Mouse (Mus musculus): ENCODE data around the gene Cops4.

Gene Cops4

DNA sequence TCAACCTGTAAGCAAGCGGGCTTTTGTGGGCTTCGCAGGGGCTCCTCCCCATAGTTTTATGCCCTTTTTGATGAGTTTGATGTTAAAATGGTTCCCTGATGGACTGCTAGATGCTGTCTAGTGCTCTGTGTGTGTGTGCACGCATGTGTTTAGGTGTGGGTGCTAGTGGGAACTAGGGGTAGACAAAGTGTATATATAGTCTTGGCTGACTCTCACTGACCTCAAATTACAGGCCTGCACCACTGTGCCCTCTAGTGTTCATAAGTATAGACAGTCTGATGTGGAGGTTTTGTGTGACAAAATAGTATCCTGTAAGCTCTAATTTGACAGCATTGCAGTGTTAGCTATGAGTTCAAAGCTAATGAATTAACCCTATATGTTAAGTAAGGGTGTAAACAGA is 18.5 kb downstream of the Cops4 start:
- peak in 1 of 2 experiments; percentile 38 for DNase-seq (ENCODE audit: low spot score in 2 of 2)

- no peak for DNase-seq (ENCODE audit: low spot score in 2 of 2)
Measured at GRCm38 (mm10) chr5:100546294-100547080, 28.4 kb downstream of the Cops4 start.

DNA sequence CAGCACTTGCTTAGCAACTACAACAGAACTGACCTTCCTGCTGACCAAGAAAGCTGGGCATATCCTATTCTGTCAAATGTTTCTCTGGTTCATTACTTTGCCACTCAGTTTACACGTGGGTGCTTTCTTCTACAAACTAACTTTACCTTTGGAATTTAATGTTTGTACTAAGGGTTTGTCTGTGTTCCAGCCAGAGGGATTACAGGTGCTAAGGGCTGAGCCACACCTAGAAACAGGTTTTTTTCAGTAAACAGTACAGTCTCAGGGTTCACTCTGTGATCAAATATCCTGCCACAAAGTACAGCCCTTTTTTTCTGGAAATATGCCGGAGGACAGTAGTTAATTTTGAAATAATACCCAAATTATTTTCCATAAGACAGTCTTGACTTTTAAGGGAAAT is 30.1 kb downstream of the Cops4 start:
- no peak for DNase-seq (ENCODE audit: low spot score in 2 of 2)

GRCm38 (mm10) chr5:100549311-100549710 is 31.2 kb downstream of the Cops4 start:
- no peak for DNase-seq (ENCODE audit: low spot score in 2 of 2)

DNA sequence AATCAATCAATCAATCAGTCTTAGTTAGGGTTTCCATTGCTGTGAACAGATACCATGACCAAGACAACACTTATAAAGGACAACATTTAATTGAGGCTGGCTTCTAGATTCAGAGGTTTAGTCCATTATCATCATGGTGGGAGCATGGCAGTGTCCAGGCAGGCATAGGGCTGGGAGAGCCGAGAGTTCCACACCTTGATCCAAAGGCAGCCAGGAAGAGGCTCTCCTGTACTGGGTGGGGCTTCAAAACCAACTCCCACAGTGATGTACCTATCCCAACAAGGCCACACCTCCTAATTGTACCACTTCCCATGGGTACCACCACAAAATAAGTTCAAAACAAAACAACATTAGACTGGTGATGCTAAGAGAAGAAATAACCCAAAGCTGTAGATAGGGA is 32.0 kb downstream of the Cops4 start:
- no peak for DNase-seq (ENCODE audit: low spot score in 2 of 2)

- DNase-seq (ENCODE audit: low spot score in 2 of 2) = no peak
Measured at GRCm38 (mm10) chr5:100551952-100552351, 33.8 kb downstream of the Cops4 start.

- no peak for DNase-seq (ENCODE audit: low spot score in 2 of 2)
Measured at GRCm38 (mm10) chr5:100553426-100553825, 35.3 kb downstream of the Cops4 start.

- no peak for DNase-seq (ENCODE audit: low spot score in 2 of 2)
Measured at GRCm38 (mm10) chr5:100557019-100557418, 38.9 kb downstream of the Cops4 start.

- DNase-seq (ENCODE audit: low spot score in 2 of 2) = no peak
Measured at GRCm38 (mm10) chr5:100557537-100557936, 39.4 kb downstream of the Cops4 start.

- no peak for DNase-seq (ENCODE audit: low spot score in 2 of 2)
Measured at GRCm38 (mm10) chr5:100558783-100559182, 40.7 kb downstream of the Cops4 start.

GRCm38 (mm10) chr5:100559357-100559756 is 41.2 kb downstream of the Cops4 start:
- no peak for DNase-seq (ENCODE audit: low spot score in 2 of 2)

DNA sequence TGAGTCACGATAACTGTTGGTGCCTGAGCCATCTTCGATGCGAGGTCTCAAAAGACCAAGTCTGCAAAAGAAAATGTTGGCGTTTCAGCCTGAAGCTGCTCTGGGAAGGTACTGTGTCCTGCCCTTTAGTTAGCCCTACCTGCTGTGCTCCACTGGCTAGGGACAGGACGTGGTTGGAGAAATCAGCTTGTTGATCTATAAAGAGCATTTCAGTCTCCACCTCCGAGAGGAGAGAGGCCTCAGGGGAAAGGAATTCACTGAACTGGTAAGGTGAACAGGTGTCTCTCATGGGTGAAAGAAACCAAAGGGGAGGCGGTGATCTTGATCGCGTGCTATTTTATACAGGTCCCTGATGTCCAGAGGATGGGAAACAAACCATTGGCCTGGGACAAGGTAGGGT is 44.6 kb downstream of the Cops4 start:
- no peak for DNase-seq (ENCODE audit: low spot score in 2 of 2)

- no peak for DNase-seq (ENCODE audit: low spot score in 2 of 2)
Measured at GRCm38 (mm10) chr5:100566798-100567197, 48.7 kb downstream of the Cops4 start.

DNA sequence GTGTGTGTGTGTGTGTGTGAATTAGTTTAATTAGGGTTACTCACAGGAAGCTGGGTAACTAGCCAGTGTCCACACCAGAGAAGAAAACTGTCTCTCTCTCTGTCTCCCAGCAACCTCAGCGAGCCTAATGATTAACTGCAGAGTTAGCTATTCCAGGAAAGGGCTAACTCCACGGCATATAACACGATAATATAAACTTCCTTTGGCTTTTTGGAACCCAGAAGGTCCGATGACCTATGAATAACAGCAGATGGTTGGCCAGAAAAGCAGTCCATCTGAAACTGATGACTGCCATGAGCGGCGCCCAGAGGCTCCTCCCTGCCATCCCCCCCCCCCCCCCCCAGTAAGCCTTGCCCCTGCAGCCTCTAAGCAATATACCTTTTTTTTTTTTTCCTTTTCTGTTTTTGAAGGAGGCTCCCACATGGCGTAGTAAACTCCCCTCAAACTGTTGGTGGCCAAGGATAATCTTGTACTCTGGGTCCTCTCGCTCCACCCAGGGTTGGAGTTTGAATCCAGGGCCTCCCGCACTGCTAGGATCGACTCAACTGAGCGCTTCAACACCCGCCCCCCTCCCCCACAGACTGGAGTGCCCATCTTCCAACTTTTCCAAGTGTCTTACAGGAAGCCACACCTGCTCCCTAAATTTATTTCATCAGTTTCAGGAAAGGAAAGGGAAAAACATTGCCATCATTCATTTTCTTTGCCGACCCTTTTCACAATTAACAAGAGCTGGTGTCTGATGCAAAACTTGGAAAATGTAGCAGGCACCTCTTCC is 49.3 kb downstream of the Cops4 start:
- DNase-seq (ENCODE audit: low spot score in 2 of 2) = no peak

GRCm38 (mm10) chr5:100568177-100568576 is 50.1 kb downstream of the Cops4 start:
- no peak for DNase-seq (ENCODE audit: low spot score in 2 of 2)

DNA sequence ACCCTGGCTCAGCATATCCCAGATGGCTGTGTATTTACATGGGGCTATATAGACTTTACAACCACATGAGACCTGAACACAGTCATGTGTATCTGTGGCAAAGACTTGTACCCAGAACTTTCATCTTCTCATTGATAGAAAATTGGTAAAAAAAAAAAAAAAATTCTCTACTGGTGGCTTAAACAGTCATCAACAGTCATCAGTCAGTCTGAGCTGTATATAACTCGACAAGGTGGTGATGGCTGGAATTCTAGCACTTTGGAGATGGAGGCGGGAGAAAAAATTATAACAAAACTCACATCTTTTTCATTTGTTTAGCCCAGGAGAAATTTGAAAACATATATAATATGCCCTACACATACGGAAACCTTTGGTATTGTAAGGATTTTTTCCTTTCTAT is 50.7 kb downstream of the Cops4 start:
- no peak for DNase-seq (ENCODE audit: low spot score in 2 of 2)

DNA sequence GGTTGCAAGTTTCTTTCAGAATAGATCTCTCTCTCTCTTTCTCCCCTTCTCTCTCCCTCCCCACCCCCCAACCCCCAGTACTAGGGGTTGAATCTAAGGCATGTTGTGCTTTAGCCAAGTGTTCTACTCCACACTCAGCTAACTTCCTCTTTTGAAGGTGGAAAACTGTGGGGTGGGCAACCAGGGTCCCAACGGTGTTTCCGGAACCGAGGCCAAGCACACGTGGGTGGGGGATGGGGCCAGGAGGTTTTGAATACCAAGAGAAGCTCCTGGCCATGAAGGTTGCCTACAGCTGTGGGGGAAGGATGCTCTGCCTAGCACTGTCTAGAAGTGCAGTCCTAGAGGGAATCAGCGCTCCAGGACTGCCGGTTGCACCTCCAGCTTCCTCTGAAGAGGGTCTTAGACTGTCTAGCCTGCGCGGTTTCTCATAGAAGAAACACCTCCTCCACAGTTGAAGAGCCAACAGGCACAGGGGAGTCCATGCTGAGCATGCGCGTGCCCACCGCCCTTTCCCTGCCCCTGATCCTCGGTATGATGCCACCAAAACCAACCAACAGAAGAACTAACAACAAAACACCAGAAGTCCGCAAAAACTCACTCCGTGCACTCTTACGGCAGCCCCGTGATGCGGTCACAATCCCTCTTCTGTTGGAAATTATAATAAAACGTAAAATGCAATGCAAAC is 51.3 kb downstream of the Cops4 start:
- DNase-seq (ENCODE audit: low spot score in 2 of 2) = peak; percentile 27 to 31

- DNase-seq (ENCODE audit: low spot score in 2 of 2) = no peak
Measured at GRCm38 (mm10) chr5:100569997-100570595, 52.0 kb downstream of the Cops4 start.

DNA sequence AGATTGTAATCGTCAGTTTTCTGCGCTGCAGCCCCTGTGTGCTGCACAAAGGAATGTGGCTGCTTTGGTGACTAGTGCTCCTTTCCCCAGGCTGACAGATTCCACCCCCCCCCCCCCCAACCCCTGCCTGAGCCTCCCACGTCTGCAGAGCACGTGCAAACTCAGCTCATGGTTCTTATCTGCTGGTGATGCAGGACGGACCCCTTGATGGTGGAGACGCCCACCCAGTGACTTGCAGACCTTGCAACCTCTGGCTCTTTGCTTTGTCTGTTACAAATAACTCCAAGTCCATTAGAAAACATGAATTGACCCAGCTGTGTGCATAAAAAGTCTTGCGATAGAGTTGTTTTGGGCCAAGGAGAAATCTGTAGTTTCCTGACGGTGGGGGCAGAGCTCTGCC is 52.6 kb downstream of the Cops4 start:
- DNase-seq (ENCODE audit: low spot score in 2 of 2) = no peak

- DNase-seq (ENCODE audit: low spot score in 2 of 2) = no peak
Measured at GRCm38 (mm10) chr5:100572069-100572468, 54.0 kb downstream of the Cops4 start, which contains the start of gene Plac8. Gene Plac8, minus strand, starts transcription at chr5:100572245.

GRCm38 (mm10) chr5:100573256-100573655 is 55.1 kb downstream of the Cops4 start:
- DNase-seq (ENCODE audit: low spot score in 2 of 2) = peak in 1 of 2 experiments; percentile 12

DNA sequence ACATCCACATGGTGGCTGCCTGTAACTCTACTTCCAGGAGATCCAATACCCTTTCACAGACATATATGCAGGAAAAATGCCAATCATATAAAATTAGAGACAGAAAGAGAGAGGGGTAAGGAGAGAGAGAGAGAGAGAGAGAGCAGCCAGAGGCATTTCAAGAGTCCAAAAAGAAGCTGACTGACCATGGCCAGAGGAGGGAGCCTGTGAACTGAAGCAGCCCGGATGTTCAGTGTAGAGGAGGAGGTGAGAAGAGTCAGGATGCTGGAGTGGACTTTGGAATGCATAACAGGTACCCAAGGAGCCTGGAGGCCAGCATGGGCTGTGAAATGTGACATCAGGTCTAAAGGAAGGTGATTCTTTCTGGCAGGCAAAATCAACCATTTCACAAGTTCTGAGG is 56.7 kb downstream of the Cops4 start:
- DNase-seq (ENCODE audit: low spot score in 2 of 2) = no peak
